Comparison of ENCODE assay signal across 22 mouse cellular contexts in the genomic region with DNA sequence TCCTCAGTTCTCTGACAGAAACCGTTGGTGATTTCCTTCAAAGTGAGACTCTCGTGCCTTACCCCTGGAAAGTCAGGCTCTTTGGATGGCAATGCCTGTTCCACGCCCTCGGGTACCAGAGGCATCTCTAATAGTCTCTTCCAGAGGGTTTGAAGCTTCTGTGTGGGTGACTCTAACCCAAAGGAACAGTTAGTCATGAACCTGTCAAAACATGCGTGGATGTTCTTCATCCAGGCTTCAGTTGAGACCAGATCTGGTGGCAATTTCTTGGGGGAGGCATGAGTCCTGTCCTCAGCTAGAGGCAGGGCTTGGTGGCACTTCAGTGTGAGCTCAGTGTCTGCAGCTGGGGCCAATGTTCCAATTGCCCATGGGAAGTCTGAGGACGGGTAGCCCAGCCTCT.
"Had no signal": no experiment of that assay in that cellular context is flagged by ENCODE, and none has a peak within 500 bp of the region (broad histone marks: within the 10 kb centered on the region; RNA-seq: fewer than 3 reads in every experiment).

No protein-coding gene starts in this region.

- DNase-seq: gastrocnemius, adult 2 months; gastrocnemius, postnatal 10 days; gastrocnemius, postnatal 25 days; heart, adult 18-20 months; heart, postnatal 10 days; heart, postnatal 36 days; kidney, adult 11 months; kidney, adult 2 months; kidney, adult 9 months; kidney, postnatal 14 days; kidney, postnatal 36 days; left cerebral cortex, postnatal 4 days had no signal

- H3K4me1 ChIP-seq: hindbrain, embryonic 15.5 days had no signal

- H3K4me3 ChIP-seq: gastrocnemius, adult 2 months; heart, embryonic 10.5 days; heart, embryonic 12.5 days; hindbrain, embryonic 13.5 days; hindbrain, embryonic 15.5 days; kidney, embryonic 15.5 days; limb, embryonic 13.5 days; limb, embryonic 15.5 days; liver, embryonic 12.5 days had no signal

- H3K27ac ChIP-seq: gastrocnemius, adult 2 months; heart, embryonic 10.5 days; hindbrain, embryonic 13.5 days; hindbrain, embryonic 15.5 days; hindbrain, postnatal 0 days; kidney, embryonic 15.5 days; kidney, postnatal 0 days; limb, embryonic 13.5 days; limb, embryonic 15.5 days; liver, embryonic 12.5 days had no signal
